Mouse (Mus musculus) spleen, adult 2 months (tissue): ENCODE data around the gene Ms4a4a. TPM values are rescaled to one million over a fixed set of nuclear protein-coding genes. Genes with fewer than 3 reads are reported as not detected.

Experiments used
- DNase-seq, 2 experiments: peaks; one replicate each; pipeline versions ENCODE4 v3.0.0 to v3.0.0-alpha.2; 2012 to 2021; ENCODE audit warnings: low spot score in 2 of 2, low read depth in 1 of 2
- H3K27ac ChIP-seq: fragments of 200-500 bp; 2 replicates; pipeline ENCODE4 v1.5.1; 2012; ENCODE audit warnings: low read length, inconsistent platforms; ENCODE audit not compliant: insufficient read depth
- H3K27me3 ChIP-seq: fragments of 200-500 bp; 2 replicates; pipeline ENCODE4 v1.6.1; 2012; ENCODE audit warnings: mild to moderate bottlenecking, moderate library complexity, low read length, inconsistent platforms; ENCODE audit not compliant: control insufficient read depth, insufficient read depth
- H3K36me3 ChIP-seq: fragments of 200-500 bp; 2 replicates; pipeline ENCODE4 v1.6.1; 2012; ENCODE audit warnings: mild to moderate bottlenecking, low read length, inconsistent platforms; ENCODE audit not compliant: control insufficient read depth, insufficient read depth
- H3K4me1 ChIP-seq: fragments of 200-500 bp; 2 replicates; pipeline ENCODE4 v1.6.1; 2011; ENCODE audit warnings: inconsistent platforms; ENCODE audit not compliant: control insufficient read depth, insufficient read depth, insufficient read length
- H3K4me3 ChIP-seq: fragments of 200-500 bp; 2 replicates; pipeline ENCODE4 v1.5.1; 2011; ENCODE audit warnings: mild to moderate bottlenecking, inconsistent platforms; ENCODE audit not compliant: insufficient read depth, insufficient read length; ENCODE audit errors: extremely low read depth
- CTCF ChIP-seq: fragments of 200-500 bp; IDR thresholded peaks from 2 replicates; pipeline ENCODE4 v1.5.1; 2011; ENCODE audit warnings: mild to moderate bottlenecking, inconsistent platforms; ENCODE audit not compliant: insufficient read depth, insufficient read length, insufficient replicate concordance; ENCODE audit errors: extremely low read depth
- POLR2A ChIP-seq: fragments of 200-500 bp; IDR thresholded peaks from 2 replicates; pipeline ENCODE4 v1.6.1; 2011; ENCODE audit warnings: low read depth, low read length, inconsistent platforms
- WGBS: fragments of 180-500 bp; shearing (Covaris S2); methylation state at CpG from one replicate; pipeline ENCODE4 v1.1.7; 2018; 5-methylcytosine and 5-hydroxymethylcytosine counted together
- polyA plus RNA-seq: library from polyadenylated mRNA; depleted of rRNA; stranded (reverse); fragments of >200 nt; gene quantifications from 2 replicates; pipeline ENCODE4 v1.2.3, GENCODE M21; 2012

The Ms4a4a gene
- polyA plus RNA-seq, 1 experiment: 0.83 TPM

DNA sequence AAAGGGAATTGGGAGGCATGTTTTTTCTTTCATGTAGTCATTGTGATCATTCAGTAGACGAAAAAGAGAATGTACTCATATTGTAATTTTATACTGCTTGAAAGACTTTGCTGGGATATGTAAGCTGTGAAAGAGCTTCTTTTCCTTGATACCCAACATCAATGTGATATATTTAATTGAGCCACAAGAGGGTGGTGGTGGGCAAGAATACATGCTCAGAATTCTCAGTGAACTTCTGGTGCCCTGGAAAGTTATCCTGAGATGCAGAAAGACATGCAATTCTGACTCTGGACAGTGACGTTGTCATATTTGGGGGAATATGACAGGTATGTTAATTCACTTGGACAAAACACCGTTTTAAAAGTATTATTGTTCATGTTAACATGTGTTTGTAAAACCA lies 15.2 kb upstream of the Ms4a4a start:
- Histone ChIP-seq H3K4me3 (no peak overlapping the region), H3K27me3 (no peaks in the 10 kb centered on the region), H3K36me3 (no peaks in the 10 kb centered on the region), H3K4me1 (peaks cover 6% of the 10 kb centered on the region), H3K27ac (no peak overlapping the region)
- 68% methylated on average over 3 of the region's 3 CpGs for WGBS
- TF ChIP-seq POLR2A (no peak), CTCF (peak; percentile 24; the same call in 1 of the 2 replicates)
- DNase-seq: peak in 1 of 2 experiments; percentile 13

DNA sequence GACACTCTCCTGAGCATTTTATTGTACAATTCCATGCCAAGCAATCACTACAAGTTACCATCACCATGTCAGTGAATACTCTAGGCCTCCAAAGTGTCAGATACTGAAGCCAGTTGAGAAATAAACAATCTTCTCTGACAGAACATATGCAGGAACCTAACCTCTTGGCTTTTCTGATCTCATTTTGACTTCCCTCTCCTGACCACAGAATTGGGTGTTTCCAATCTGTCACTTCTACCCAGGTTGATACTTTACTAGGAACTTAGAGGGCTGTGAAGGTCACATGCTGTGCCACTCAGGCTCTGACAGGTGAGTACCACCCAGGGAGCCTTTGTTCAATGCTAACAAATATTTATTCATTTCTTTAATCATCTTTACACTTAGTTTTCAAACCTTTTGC lies 13.3 kb upstream of the Ms4a4a start:
- Histone ChIP-seq H3K4me1 (peaks cover 4% of the 10 kb centered on the region), H3K4me3 (no peak overlapping the region), H3K27ac (peak overlapping the region; percentile 82), H3K36me3 (no peaks in the 10 kb centered on the region), H3K27me3 (no peaks in the 10 kb centered on the region)
- DNase-seq: peak; percentile 29 to 74
- TF ChIP-seq CTCF (no peak), POLR2A (no peak)

DNA sequence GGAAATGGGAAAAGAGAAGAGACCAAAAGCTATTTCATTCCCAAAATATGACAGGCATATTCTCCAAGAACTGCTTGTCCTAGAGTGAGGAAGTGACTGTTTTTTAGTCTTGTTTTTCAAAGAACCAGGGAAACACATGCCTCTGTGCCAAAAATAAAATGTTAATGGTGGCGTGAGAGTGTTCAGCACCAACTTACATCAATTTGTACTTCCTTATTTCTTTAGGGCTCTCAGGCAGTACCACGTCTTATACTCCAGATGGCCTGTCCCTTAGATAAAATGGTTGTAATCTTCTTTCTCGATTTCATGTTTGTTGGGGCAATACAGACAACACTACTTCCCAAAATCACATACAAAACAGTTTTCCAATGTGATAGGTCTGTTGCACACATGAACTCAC lies 7.0 kb upstream of the Ms4a4a start:
- Histone ChIP-seq H3K27me3 (no peaks in the 10 kb centered on the region), H3K36me3 (no peaks in the 10 kb centered on the region), H3K4me1 (peaks cover under 1% of the 10 kb centered on the region), H3K27ac (no peak overlapping the region), H3K4me3 (no peak overlapping the region)
- DNase-seq: no peak
- WGBS: 31% methylated on average over 3 of the region's 3 CpGs
- TF ChIP-seq CTCF (no peak), POLR2A (no peak)

DNA sequence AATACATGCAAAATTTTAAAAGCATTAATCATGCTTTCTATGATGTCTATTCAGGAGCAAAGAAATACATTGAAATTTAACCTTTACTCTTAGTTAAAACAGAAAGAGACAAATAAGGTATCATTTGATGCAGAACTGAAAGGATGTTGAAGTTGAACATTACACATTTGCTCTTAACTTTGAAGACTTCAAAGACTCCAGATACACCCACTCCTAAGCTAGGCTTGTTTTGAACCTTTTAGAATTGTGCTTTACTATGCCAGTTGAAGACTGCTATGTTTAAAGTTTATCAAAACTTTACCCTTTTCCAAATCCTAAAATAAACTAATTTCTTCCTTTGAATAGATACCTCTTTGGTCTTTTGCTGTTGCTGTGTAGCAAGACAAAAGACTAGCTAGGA lies 4.1 kb upstream of the Ms4a4a start:
- Histone ChIP-seq H3K27ac (no peak overlapping the region), H3K4me1 (no peaks in the 10 kb centered on the region; the same call in 1 of the 2 replicates), H3K4me3 (no peak overlapping the region), H3K36me3 (no peaks in the 10 kb centered on the region), H3K27me3 (no peaks in the 10 kb centered on the region)
- DNase-seq: no peak
- TF ChIP-seq POLR2A: no peak
- no peak for TF ChIP-seq CTCF

DNA sequence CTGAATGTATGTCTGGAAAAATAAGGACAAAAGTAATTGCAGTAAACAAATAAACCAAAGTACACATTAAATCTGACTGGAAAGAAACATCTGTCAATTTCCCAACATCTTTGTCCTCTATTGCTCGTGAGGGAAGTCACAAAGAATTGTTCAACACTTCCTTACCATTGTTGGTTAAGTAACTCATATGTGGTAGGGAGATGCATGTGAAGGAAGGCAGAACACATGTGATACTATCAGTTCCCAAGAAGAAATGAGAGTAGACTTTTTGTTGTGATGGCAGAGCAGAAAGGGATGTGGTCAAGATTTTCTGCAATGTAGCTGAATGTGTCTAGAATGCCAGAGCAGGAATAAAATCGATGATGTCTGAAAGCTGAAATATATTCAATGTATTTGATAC lies 1.1 kb downstream of the Ms4a4a start:
- no peak overlapping the region for H3K4me3 ChIP-seq
- H3K4me1 ChIP-seq: peaks cover 5% of the 10 kb centered on the region; the same call in 1 of the 2 replicates
- TF ChIP-seq CTCF (no peak), POLR2A (no peak)
- no peak for DNase-seq
- no peak overlapping the region for H3K27ac ChIP-seq
- 68% methylated on average over 2 of the region's 2 CpGs for WGBS
- H3K27me3 ChIP-seq: no peaks in the 10 kb centered on the region
- no peaks in the 10 kb centered on the region for H3K36me3 ChIP-seq

DNA sequence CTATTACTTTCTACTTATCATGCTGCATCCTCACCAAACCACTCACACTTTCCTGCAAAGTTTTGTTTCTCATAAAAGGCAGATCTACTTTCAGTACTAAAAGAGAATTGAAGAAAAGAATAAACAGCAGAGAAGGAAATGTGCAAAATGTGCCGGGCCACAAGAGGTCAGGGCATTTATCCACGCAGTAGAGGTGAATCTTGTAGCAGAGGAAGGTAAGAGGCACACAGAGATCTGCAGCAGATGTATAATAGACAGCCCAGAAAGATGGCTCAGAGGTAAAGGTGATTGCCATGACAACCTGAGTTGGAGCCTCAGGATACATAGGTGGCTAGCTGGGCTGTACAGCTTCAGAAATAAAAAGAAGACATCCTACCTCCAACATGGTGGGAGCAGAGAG lies 11.8 kb downstream of the Ms4a4a start:
- Histone ChIP-seq H3K4me1 (peaks cover 5% of the 10 kb centered on the region), H3K36me3 (no peaks in the 10 kb centered on the region), H3K4me3 (peak overlapping the region; percentile 48), H3K27me3 (no peaks in the 10 kb centered on the region), H3K27ac (peak overlapping the region; percentile 88)
- peak; percentile 50 to 55 for DNase-seq
- 17% methylated on average over 2 of the region's 2 CpGs for WGBS
- TF ChIP-seq CTCF: no peak; the same call in 1 of the 2 replicates
- TF ChIP-seq POLR2A: peak; percentile 6; the same call in 1 of the 2 replicates

DNA sequence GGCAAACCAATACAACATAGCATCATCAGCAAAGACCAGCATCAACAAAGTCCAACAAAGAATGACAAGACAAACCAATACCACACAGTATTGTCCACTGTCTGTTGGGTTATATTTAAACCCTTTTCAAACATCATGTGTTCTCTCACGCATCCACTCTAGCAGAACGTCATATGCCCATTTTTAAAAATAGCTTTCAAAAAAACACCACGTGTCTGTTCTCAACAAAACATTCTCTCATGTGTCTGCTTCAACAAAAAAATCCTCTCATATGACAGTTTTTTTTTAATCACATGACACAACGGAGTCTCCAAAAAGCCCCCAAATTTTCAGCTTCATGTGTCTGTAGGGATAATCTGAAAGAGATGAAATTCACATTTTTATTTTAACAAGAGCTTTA lies 12.4 kb downstream of the Ms4a4a start:
- Histone ChIP-seq H3K36me3 (no peaks in the 10 kb centered on the region), H3K4me1 (peaks cover 5% of the 10 kb centered on the region), H3K27ac (no peak overlapping the region; the same call in 1 of the 2 replicates), H3K27me3 (no peaks in the 10 kb centered on the region), H3K4me3 (no peak overlapping the region; the same call in 1 of the 2 replicates)
- 19% methylated on average over 4 of the region's 4 CpGs for WGBS
- peak in 1 of 2 experiments; percentile 87 for DNase-seq
- TF ChIP-seq CTCF (no peak), POLR2A (peak; percentile 17; the same call in 1 of the 2 replicates)
